Mouse (Mus musculus) bone marrow, adult 2 months (tissue): ENCODE results near the gene Plpp1. TPM values are rescaled to one million over a fixed set of nuclear protein-coding genes. Genes with fewer than 3 reads are reported as not detected.

Experiments used
- H3K27ac ChIP-seq: fragments of 200-500 bp; 2 replicates; pipeline ENCODE4 v1.5.1; 2012; ENCODE audit warnings: low read depth, mild to moderate bottlenecking, control low read depth, inconsistent platforms, low read length; ENCODE audit not compliant: control insufficient read depth, poor library complexity, insufficient read depth
- H3K4me1 ChIP-seq: fragments of 200-500 bp; 2 replicates; pipeline ENCODE4 v1.6.1; 2011; ENCODE audit warnings: low read length; ENCODE audit not compliant: control insufficient read depth, insufficient read depth
- H3K4me3 ChIP-seq: fragments of 200-500 bp; replicated peaks from 2 replicates; pipeline ENCODE3; 2011; ENCODE audit warnings: mild to moderate bottlenecking, low read depth, low read length, control low read depth; ENCODE audit not compliant: control insufficient read depth
- CTCF ChIP-seq: fragments of 200-500 bp; IDR thresholded peaks from 2 replicates; pipeline ENCODE4 v1.5.1; 2011; ENCODE audit warnings: low read length, control low read depth; ENCODE audit not compliant: control insufficient read depth, insufficient read depth
- POLR2A ChIP-seq: fragments of 200-500 bp; IDR thresholded peaks from 2 replicates; pipeline ENCODE4 v1.6.1; 2011; ENCODE audit warnings: low read depth, mild to moderate bottlenecking, control low read depth, low read length, borderline replicate concordance; ENCODE audit not compliant: control insufficient read depth
- WGBS: fragments of 180-500 bp; shearing (Covaris S2); methylation state at CpG from one replicate; pipeline ENCODE4 v1.1.7; 2018; 5-methylcytosine and 5-hydroxymethylcytosine counted together
- polyA plus RNA-seq: library from polyadenylated mRNA; stranded (reverse); fragments of >200 nt; gene quantifications from 2 replicates; pipeline ENCODE4 v1.2.4, GENCODE M21; 2011; ENCODE audit warnings: low replicate concordance; ENCODE audit not compliant: missing spikeins, insufficient read depth, insufficient read length

The Plpp1 gene
- polyA plus RNA-seq, 1 experiment, result 24.0 TPM

DNA sequence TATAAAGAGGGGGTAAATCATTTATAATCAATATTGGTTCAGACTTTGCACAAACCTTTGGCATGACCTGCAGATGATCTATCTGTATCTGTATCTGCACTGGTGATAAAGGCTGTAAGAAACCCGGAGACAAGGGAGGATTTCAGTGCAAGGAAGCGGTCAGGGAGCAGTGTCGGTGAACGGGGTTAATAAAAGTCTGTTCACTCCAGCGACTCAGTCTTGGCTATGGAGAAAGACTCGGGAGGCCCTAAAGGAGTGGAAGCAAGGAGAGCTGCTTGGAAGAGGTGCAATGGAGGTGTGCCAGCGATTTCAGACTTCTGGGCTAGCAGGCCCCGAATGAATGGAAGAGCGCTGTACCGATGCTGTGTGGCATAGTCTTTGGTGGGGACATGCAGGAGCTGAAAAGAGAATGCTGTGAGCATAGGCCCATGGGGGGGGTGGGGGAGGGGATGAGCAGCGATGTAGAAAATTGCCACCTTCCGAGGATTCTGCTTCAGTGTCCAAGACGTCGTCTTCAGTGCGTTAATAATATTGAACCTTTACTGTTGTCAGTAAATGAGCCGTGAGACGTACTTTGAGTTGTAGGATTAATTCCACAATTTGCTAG is 53.2 kb downstream of the Plpp1 start:
- Histone ChIP-seq H3K27ac (no peak overlapping the region), H3K4me1 (no peaks in the 10 kb centered on the region), H3K4me3 (no peak overlapping the region)
- WGBS, result 91% methylated on average over 17 of the region's 17 CpGs
- TF ChIP-seq CTCF, result no peak
- no peak for TF ChIP-seq POLR2A

DNA sequence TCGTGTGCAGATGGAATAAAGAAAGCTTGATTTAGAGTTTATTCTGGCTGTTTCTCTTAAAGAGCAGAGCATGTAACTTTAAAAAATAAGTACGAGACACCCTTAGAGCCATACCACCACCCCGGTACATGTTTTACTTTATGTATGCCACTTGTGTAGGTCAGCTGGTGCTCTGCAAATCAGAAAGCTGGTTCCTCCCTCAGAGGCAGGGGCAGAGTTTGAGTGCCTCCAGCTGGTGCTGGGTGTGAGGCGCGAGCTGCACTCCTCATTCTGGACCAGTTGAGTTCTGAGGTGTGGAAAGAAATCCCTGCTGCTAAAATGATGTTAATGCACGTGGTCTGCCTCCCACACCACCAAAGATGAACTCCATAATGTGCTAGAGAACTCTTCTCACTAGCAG is 53.8 kb downstream of the Plpp1 start:
- no peak overlapping the region for H3K27ac ChIP-seq
- no peak overlapping the region for H3K4me3 ChIP-seq
- H3K4me1 ChIP-seq, result no peaks in the 10 kb centered on the region
- TF ChIP-seq CTCF (no peak), POLR2A (no peak)
- 83% methylated on average over 6 of the region's 6 CpGs for WGBS

DNA sequence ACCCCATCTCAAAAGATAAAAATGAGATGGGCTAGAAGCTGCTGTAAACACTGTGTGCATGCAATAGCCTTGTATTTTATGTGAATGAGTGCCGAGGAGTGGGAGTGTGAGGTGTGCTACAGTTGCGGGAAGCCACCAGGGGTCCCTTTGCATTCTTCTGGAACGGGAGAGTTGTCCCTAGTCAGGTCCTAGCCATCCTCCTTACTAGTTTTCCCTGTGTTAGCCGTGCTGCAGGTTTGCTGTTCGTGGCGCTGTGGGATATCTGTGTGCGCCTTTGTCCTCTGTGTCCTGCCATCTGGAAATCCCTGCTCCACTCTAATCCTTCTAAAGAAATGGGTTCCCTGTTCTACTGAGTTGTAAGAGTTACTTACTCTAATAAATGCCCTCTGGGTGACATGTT is 57.3 kb downstream of the Plpp1 start:
- WGBS, result 93% methylated on average over 7 of the region's 7 CpGs
- H3K4me3 ChIP-seq, result no peak overlapping the region
- no peak for TF ChIP-seq CTCF
- no peak for TF ChIP-seq POLR2A

GRCm38 (mm10) chr13:112859574-112860134 is 59.1 kb downstream of the Plpp1 start:
- TF ChIP-seq POLR2A, result no peak
- TF ChIP-seq CTCF, result no peak
- Histone ChIP-seq H3K4me3 (no peak overlapping the region), H3K27ac (no peak overlapping the region; the same call in 1 of the 2 replicates), H3K4me1 (no peaks in the 10 kb centered on the region)
- WGBS, result 85% methylated on average over 21 of the region's 21 CpGs

More for the DNA sequence above, 57.3 kb downstream of the Plpp1 start:
- no peaks in the 10 kb centered on the region for H3K4me1 ChIP-seq
- H3K27ac ChIP-seq, result no peak overlapping the region

DNA sequence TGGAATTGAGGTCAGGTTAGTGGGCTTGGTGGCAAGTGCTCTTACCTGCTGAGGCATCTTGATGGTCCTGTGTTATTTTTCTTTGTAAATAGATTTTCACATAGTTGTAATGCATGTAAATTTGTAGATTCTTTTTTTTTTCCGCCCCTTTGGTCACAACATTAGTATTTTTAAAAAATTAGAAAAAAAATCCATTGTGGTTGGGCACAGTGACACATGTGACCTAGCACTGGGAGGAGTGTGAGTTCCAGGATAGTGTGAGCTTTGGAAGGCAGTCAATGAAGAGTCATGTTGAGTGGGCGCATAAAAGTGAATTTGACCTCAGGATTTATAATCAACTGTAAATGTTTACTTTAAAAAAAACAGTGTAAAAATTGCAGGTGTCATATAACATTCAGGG is 59.8 kb downstream of the Plpp1 start:
- TF ChIP-seq CTCF (no peak), POLR2A (no peak)

GRCm38 (mm10) chr13:112860911-112861310 is 60.3 kb downstream of the Plpp1 start:
- Histone ChIP-seq H3K27ac (no peak overlapping the region), H3K4me3 (no peak overlapping the region), H3K4me1 (no peaks in the 10 kb centered on the region)
- 95% methylated on average over 9 of the region's 9 CpGs for WGBS
- TF ChIP-seq POLR2A, result no peak
- TF ChIP-seq CTCF, result no peak

More for the DNA sequence above, 59.8 kb downstream of the Plpp1 start:
- 89% methylated on average over 2 of the region's 2 CpGs for WGBS
- Histone ChIP-seq H3K4me1 (no peaks in the 10 kb centered on the region), H3K27ac (no peak overlapping the region), H3K4me3 (no peak overlapping the region)

- Histone ChIP-seq H3K4me1 (no peaks in the 10 kb centered on the region), H3K27ac (no peak overlapping the region), H3K4me3 (no peak overlapping the region)
- TF ChIP-seq POLR2A (no peak), CTCF (no peak)
- 68% methylated on average over 5 of the region's 5 CpGs for WGBS
These were observed 61.3 kb downstream of the Plpp1 start for GRCm38 (mm10) chr13:112861825-112862306.

GRCm38 (mm10) chr13:112862342-112862741 is 61.8 kb downstream of the Plpp1 start:
- TF ChIP-seq POLR2A, result no peak
- WGBS, result 89% methylated on average over 3 of the region's 3 CpGs
- Histone ChIP-seq H3K4me3 (no peak overlapping the region), H3K4me1 (no peaks in the 10 kb centered on the region), H3K27ac (no peak overlapping the region)
